Mouse (Mus musculus): ENCODE measurements at regions not wholly inside any gene's neighbourhood (a gene's known extent, or its start where the extent isn't known, plus 50 kb on each side); places are given as distances from the start of the nearest gene placed in this dataset.

GRCm38 (mm10) chr10:9264309-9265000, 378.6 kb upstream of the Sash1 start:
- no peak overlapping the region for H3K4me3 ChIP-seq
- no peaks in the 10 kb centered on the region for H3K9me3 ChIP-seq
- H3K36me3 ChIP-seq (replicated peaks) = no peaks in the 10 kb centered on the region
- H3K4me1 ChIP-seq = peaks cover 12% of the 10 kb centered on the region; the same call in 1 of the 2 replicates
- 63% methylated on average over 12 of the region's 12 CpGs for WGBS
- H3K27ac ChIP-seq = no peak overlapping the region
- no peaks in the 10 kb centered on the region for H3K27me3 ChIP-seq (ENCODE audit: poor library complexity, severe bottlenecking)
- DNase-seq (ENCODE audit: extremely low spot score, low spot score) = no peak

- Histone ChIP-seq H3K27ac (no peak overlapping the region), H3K27me3 (ENCODE audit: poor library complexity, severe bottlenecking) (no peaks in the 10 kb centered on the region), H3K36me3 (replicated peaks) (no peaks in the 10 kb centered on the region), H3K4me3 (no peak overlapping the region), H3K4me1 (0 out of 2 replicates have a peak, but pooled peaks cover 2% of the 10 kb centered on the region), H3K9me3 (no peaks in the 10 kb centered on the region)
- WGBS = 96% methylated on average over 1 of the region's 1 CpGs
- no peak for DNase-seq (ENCODE audit: extremely low spot score, low spot score)
Observed at GRCm38 (mm10) chr10:9258705-9259104, 372.8 kb upstream of the Sash1 start.

GRCm38 (mm10) chr10:9252941-9253217, 367.0 kb upstream of the Sash1 start:
- Histone ChIP-seq H3K9me3 (no peaks in the 10 kb centered on the region), H3K4me3 (no peak overlapping the region), H3K36me3 (replicated peaks) (no peaks in the 10 kb centered on the region), H3K4me1 (peaks cover 19% of the 10 kb centered on the region), H3K27me3 (ENCODE audit: poor library complexity, severe bottlenecking) (no peaks in the 10 kb centered on the region), H3K27ac (no peak overlapping the region)
- 10% methylated on average over 3 of the region's 3 CpGs for WGBS
- no peak for DNase-seq (ENCODE audit: extremely low spot score, low spot score)

- WGBS = 53% methylated on average over 7 of the region's 7 CpGs
- Histone ChIP-seq H3K9me3 (no peaks in the 10 kb centered on the region), H3K27ac (no peak overlapping the region), H3K36me3 (replicated peaks) (no peaks in the 10 kb centered on the region), H3K4me3 (no peak overlapping the region), H3K27me3 (ENCODE audit: poor library complexity, severe bottlenecking) (no peaks in the 10 kb centered on the region), H3K4me1 (peaks cover 19% of the 10 kb centered on the region)
- no peak for DNase-seq (ENCODE audit: extremely low spot score, low spot score)
Observed at GRCm38 (mm10) chr10:9252120-9252940, 366.5 kb upstream of the Sash1 start.

GRCm38 (mm10) chr10:9243281-9243618, 357.4 kb upstream of the Sash1 start:
- Histone ChIP-seq H3K4me1 (no peaks in the 10 kb centered on the region), H3K27me3 (ENCODE audit: poor library complexity, severe bottlenecking) (no peaks in the 10 kb centered on the region), H3K9me3 (no peaks in the 10 kb centered on the region), H3K27ac (no peak overlapping the region), H3K4me3 (no peak overlapping the region), H3K36me3 (replicated peaks) (no peaks in the 10 kb centered on the region)
- DNase-seq (ENCODE audit: extremely low spot score, low spot score) = no peak
- 91% methylated on average over 4 of the region's 4 CpGs for WGBS

- H3K36me3 ChIP-seq (replicated peaks) = no peaks in the 10 kb centered on the region
- no peak overlapping the region for H3K4me3 ChIP-seq
- no peak for DNase-seq (ENCODE audit: extremely low spot score, low spot score)
- no peaks in the 10 kb centered on the region for H3K4me1 ChIP-seq
- H3K27ac ChIP-seq = no peak overlapping the region
- 92% methylated on average over 7 of the region's 7 CpGs for WGBS
- no peaks in the 10 kb centered on the region for H3K27me3 ChIP-seq (ENCODE audit: poor library complexity, severe bottlenecking)
- no peaks in the 10 kb centered on the region for H3K9me3 ChIP-seq
Observed at GRCm38 (mm10) chr10:9242596-9243280, 356.9 kb upstream of the Sash1 start.

- Histone ChIP-seq H3K27me3 (ENCODE audit: poor library complexity, severe bottlenecking) (no peaks in the 10 kb centered on the region), H3K4me3 (no peak overlapping the region), H3K36me3 (replicated peaks) (no peaks in the 10 kb centered on the region), H3K27ac (no peak overlapping the region), H3K9me3 (no peaks in the 10 kb centered on the region), H3K4me1 (peaks cover 7% of the 10 kb centered on the region; the same call in 1 of the 2 replicates)
- 87% methylated on average over 6 of the region's 6 CpGs for WGBS
- DNase-seq (ENCODE audit: extremely low spot score, low spot score) = no peak
Observed at GRCm38 (mm10) chr10:9239956-9240355, 354.1 kb upstream of the Sash1 start.

- DNase-seq (ENCODE audit: extremely low spot score, low spot score) = no peak
- H3K36me3 ChIP-seq (replicated peaks) = no peaks in the 10 kb centered on the region
- WGBS = 86% methylated on average over 3 of the region's 3 CpGs
- peaks cover 33% of the 10 kb centered on the region for H3K4me1 ChIP-seq
- no peaks in the 10 kb centered on the region for H3K27me3 ChIP-seq (ENCODE audit: poor library complexity, severe bottlenecking)
- H3K9me3 ChIP-seq = no peaks in the 10 kb centered on the region
- H3K4me3 ChIP-seq = no peak overlapping the region
- no peak overlapping the region for H3K27ac ChIP-seq
Observed at GRCm38 (mm10) chr10:9231751-9232150, 345.9 kb upstream of the Sash1 start.

GRCm38 (mm10) chr10:9229116-9229515, 343.2 kb upstream of the Sash1 start:
- Histone ChIP-seq H3K4me3 (no peak overlapping the region), H3K9me3 (no peaks in the 10 kb centered on the region), H3K36me3 (replicated peaks) (no peaks in the 10 kb centered on the region), H3K27ac (no peak overlapping the region), H3K4me1 (peaks cover 26% of the 10 kb centered on the region), H3K27me3 (ENCODE audit: poor library complexity, severe bottlenecking) (no peaks in the 10 kb centered on the region)
- no peak for DNase-seq (ENCODE audit: extremely low spot score, low spot score)
- 78% methylated on average over 11 of the region's 11 CpGs for WGBS

GRCm38 (mm10) chr10:9227361-9227760, 341.5 kb upstream of the Sash1 start:
- H3K9me3 ChIP-seq = no peaks in the 10 kb centered on the region
- no peaks in the 10 kb centered on the region for H3K36me3 ChIP-seq (replicated peaks)
- peaks cover 25% of the 10 kb centered on the region for H3K4me1 ChIP-seq
- H3K27ac ChIP-seq = no peak overlapping the region
- H3K4me3 ChIP-seq = no peak overlapping the region
- 21% methylated on average over 1 of the region's 1 CpGs for WGBS
- no peak for DNase-seq (ENCODE audit: extremely low spot score, low spot score)
- no peaks in the 10 kb centered on the region for H3K27me3 ChIP-seq (ENCODE audit: poor library complexity, severe bottlenecking)

- H3K4me1 ChIP-seq = peaks cover 17% of the 10 kb centered on the region
- no peaks in the 10 kb centered on the region for H3K9me3 ChIP-seq
- no peak overlapping the region for H3K27ac ChIP-seq
- no peaks in the 10 kb centered on the region for H3K36me3 ChIP-seq (replicated peaks)
- WGBS = 46% methylated on average over 2 of the region's 2 CpGs
- no peaks in the 10 kb centered on the region for H3K27me3 ChIP-seq (ENCODE audit: poor library complexity, severe bottlenecking)
- DNase-seq (ENCODE audit: extremely low spot score, low spot score) = no peak
- no peak overlapping the region for H3K4me3 ChIP-seq
Observed at GRCm38 (mm10) chr10:9210646-9211045, 324.8 kb upstream of the Sash1 start.

- 94% methylated on average over 8 of the region's 8 CpGs for WGBS
- Histone ChIP-seq H3K27ac (no peak overlapping the region), H3K4me3 (no peak overlapping the region), H3K27me3 (ENCODE audit: poor library complexity, severe bottlenecking) (no peaks in the 10 kb centered on the region), H3K9me3 (no peaks in the 10 kb centered on the region), H3K4me1 (no peaks in the 10 kb centered on the region), H3K36me3 (replicated peaks) (no peaks in the 10 kb centered on the region)
- DNase-seq (ENCODE audit: extremely low spot score, low spot score) = no peak
Observed at GRCm38 (mm10) chr10:9204096-9204495, 318.2 kb upstream of the Sash1 start.

- H3K27me3 ChIP-seq (ENCODE audit: poor library complexity, severe bottlenecking) = no peaks in the 10 kb centered on the region
- H3K27ac ChIP-seq = no peak overlapping the region
- H3K9me3 ChIP-seq = no peaks in the 10 kb centered on the region
- no peaks in the 10 kb centered on the region for H3K4me1 ChIP-seq
- WGBS = 91% methylated on average over 6 of the region's 6 CpGs
- no peak for DNase-seq (ENCODE audit: extremely low spot score, low spot score)
- no peak overlapping the region for H3K4me3 ChIP-seq
- no peaks in the 10 kb centered on the region for H3K36me3 ChIP-seq (replicated peaks)
Observed at GRCm38 (mm10) chr10:9203323-9203722, 317.5 kb upstream of the Sash1 start.
